8 mouse cellular contexts compared by ENCODE assay signal in genomic region chr16:13216116-13216952, GRCm38 (mm10). TPM values are rescaled to one million over a fixed set of nuclear protein-coding genes. Genes with fewer than 3 reads are reported as not detected.
DNase-seq lines count a peak whose midpoint lies in the region; ATAC-seq and TF ChIP-seq lines count a peak whose summit lies in the region.
"Had no signal": no experiment of that assay in that cellular context is flagged by ENCODE, and none has a peak within 500 bp of the region (broad histone marks: within the 10 kb centered on the region; RNA-seq: fewer than 3 reads in every experiment).

No protein-coding gene starts in this region.

- H3K9ac ChIP-seq in lung, embryonic 15.5 days = no peak overlapping the region
- H3K9ac ChIP-seq in intestine, postnatal 0 days (ENCODE audit: low read depth, low read length) = no peak overlapping the region
- no peak overlapping the region for H3K9ac ChIP-seq in stomach, embryonic 16.5 days (ENCODE audit: low read length)
- H3K9ac ChIP-seq in forebrain, embryonic 13.5 days = no peak overlapping the region
- H3K9ac ChIP-seq: embryonic facial prominence, embryonic 12.5 days had no signal

- H3K4me3 ChIP-seq in lung, embryonic 15.5 days = no peak overlapping the region
- no peak overlapping the region for H3K4me3 ChIP-seq in lung, adult 2 months (replicated peaks; ENCODE audit: extremely low read depth, low read depth, low read length)
- H3K4me3 ChIP-seq in intestine, postnatal 0 days (ENCODE audit: low read depth, low read length) = no peak overlapping the region
- H3K4me3 ChIP-seq in stomach, embryonic 16.5 days (replicated peaks; ENCODE audit: low read length) = no peak overlapping the region
- no peak overlapping the region for H3K4me3 ChIP-seq in forebrain, embryonic 13.5 days
- H3K4me3 ChIP-seq: embryonic facial prominence, embryonic 12.5 days had no signal

- H3K27me3 ChIP-seq in lung, embryonic 15.5 days = no peaks in the 10 kb centered on the region
- no peaks in the 10 kb centered on the region for H3K27me3 ChIP-seq in intestine, postnatal 0 days (replicated peaks; ENCODE audit: control insufficient read depth, insufficient read depth, low read length)
- no peaks in the 10 kb centered on the region for H3K27me3 ChIP-seq in stomach, embryonic 16.5 days (ENCODE audit: control insufficient read depth, insufficient read depth, low read length)
- H3K27me3 ChIP-seq in forebrain, embryonic 13.5 days = no peaks in the 10 kb centered on the region
- H3K27me3 ChIP-seq: embryonic facial prominence, embryonic 12.5 days had no signal

- no peaks in the 10 kb centered on the region for H3K9me3 ChIP-seq in lung, embryonic 15.5 days
- no peaks in the 10 kb centered on the region for H3K9me3 ChIP-seq in intestine, postnatal 0 days (ENCODE audit: control insufficient read depth)
- no peaks in the 10 kb centered on the region for H3K9me3 ChIP-seq in stomach, embryonic 16.5 days (replicated peaks; ENCODE audit: control insufficient read depth, low read length)
- H3K9me3 ChIP-seq in forebrain, embryonic 13.5 days (replicated peaks) = no peaks in the 10 kb centered on the region
- H3K9me3 ChIP-seq: embryonic facial prominence, embryonic 12.5 days had no signal

- H3K4me2 ChIP-seq in lung, embryonic 15.5 days = no peak overlapping the region
- no peak overlapping the region for H3K4me2 ChIP-seq in intestine, postnatal 0 days (replicated peaks; ENCODE audit: low read depth)
- H3K4me2 ChIP-seq in stomach, embryonic 16.5 days (ENCODE audit: low read depth, low read length) = no peak overlapping the region
- no peak overlapping the region for H3K4me2 ChIP-seq in forebrain, embryonic 13.5 days
- H3K4me2 ChIP-seq: embryonic facial prominence, embryonic 12.5 days had no signal

- H3K36me3 ChIP-seq in lung, embryonic 15.5 days = no peaks in the 10 kb centered on the region
- no peaks in the 10 kb centered on the region for H3K36me3 ChIP-seq in intestine, postnatal 0 days (ENCODE audit: control insufficient read depth, insufficient read depth)
- H3K36me3 ChIP-seq in stomach, embryonic 16.5 days (ENCODE audit: control insufficient read depth, insufficient read depth, low read length) = no peaks in the 10 kb centered on the region
- no peaks in the 10 kb centered on the region for H3K36me3 ChIP-seq in forebrain, embryonic 13.5 days (ENCODE audit: poor library complexity, severe bottlenecking)
- H3K36me3 ChIP-seq: embryonic facial prominence, embryonic 12.5 days had no signal

- no peak overlapping the region for H3K27ac ChIP-seq in lung, embryonic 15.5 days
- H3K27ac ChIP-seq in intestine, postnatal 0 days (ENCODE audit: low read depth, low read length) = no peak overlapping the region
- H3K27ac ChIP-seq in stomach, embryonic 16.5 days (ENCODE audit: low read length) = no peak overlapping the region
- no peak overlapping the region for H3K27ac ChIP-seq in forebrain, embryonic 13.5 days
- H3K27ac ChIP-seq: embryonic facial prominence, embryonic 12.5 days had no signal

- WGBS in lung, embryonic 15.5 days = 57% methylated on average over 5 of the region's 5 CpGs
- WGBS in lung, adult 2 months = 60% methylated on average over 5 of the region's 5 CpGs
- WGBS in intestine, postnatal 0 days = 66% methylated on average over 5 of the region's 5 CpGs
- WGBS in stomach, embryonic 16.5 days = 62% methylated on average over 5 of the region's 5 CpGs
- 89% methylated on average over 5 of the region's 5 CpGs for WGBS in forebrain, embryonic 13.5 days

- ATAC-seq in lung, embryonic 15.5 days (ENCODE audit: borderline replicate concordance, extremely low read depth, low FRiP score, low TSS enrichment) = peak; percentile 31; the same call in 1 of the 2 replicates
- no peak for ATAC-seq in intestine, postnatal 0 days
- peak; percentile 56 for ATAC-seq in stomach, embryonic 16.5 days (ENCODE audit: insufficient read depth, low FRiP score)
- ATAC-seq in forebrain, embryonic 13.5 days = no peak
- no peak for ATAC-seq in erythroid progenitor cell, adult 5-6 weeks (replicated peaks; ENCODE audit: low FRiP score, poor library complexity, severe bottlenecking)

- TF ChIP-seq CTCF in lung, adult 2 months (IDR thresholded peaks at IDR 0.05; ENCODE audit: insufficient read depth, low read length) = no peak
- TF ChIP-seq CTCF in intestine, postnatal 0 days (IDR thresholded peaks at IDR 0.05; ENCODE audit: low read depth) = peak; percentile 59

- DNase-seq in lung, adult 2 months = no peak
- peak; percentile 67 for DNase-seq in gastrocnemius, postnatal 25 days

- peaks cover 13% of the 10 kb centered on the region for H3K4me1 ChIP-seq in lung, embryonic 15.5 days
- peaks cover 7% of the 10 kb centered on the region for H3K4me1 ChIP-seq in lung, adult 2 months (ENCODE audit: control insufficient read depth, insufficient read depth, low read length)
- 0 out of 2 replicates have a peak, but pooled peaks cover 5% of the 10 kb centered on the region for H3K4me1 ChIP-seq in intestine, postnatal 0 days (replicated peaks; ENCODE audit: control insufficient read depth, insufficient read depth, low read length)
- H3K4me1 ChIP-seq in stomach, embryonic 16.5 days (ENCODE audit: control insufficient read depth, insufficient read depth, low read length) = peaks cover 8% of the 10 kb centered on the region
- no peaks in the 10 kb centered on the region for H3K4me1 ChIP-seq in forebrain, embryonic 13.5 days
- H3K4me1 ChIP-seq: embryonic facial prominence, embryonic 12.5 days had no signal

- no peak for TF ChIP-seq POLR2A in lung, adult 2 months (IDR thresholded peaks at IDR 0.05; ENCODE audit: borderline replicate concordance, extremely low read depth, low read depth, low read length)

RNA-seq across cellular contexts. Expression of gene Mrtfb, which starts 39.9 kb away (rescaled TPM):
- 23.7 and 24.7 TPM in 2 replicates for polyA plus RNA-seq in lung, embryonic 15.5 days (2015; fragmentation: Nextera tagmentation; extraction: Ambion mirVana)
- 13.2 and 15.8 TPM in 2 replicates for polyA plus RNA-seq in lung, adult 2 months (2012; rRNA removed)
- 10 to 100 TPM; 18.8 to 20.7 TPM for total RNA-seq in gastrocnemius, postnatal 25 days (2021)
- 14.2 and 14.6 TPM in 2 replicates for polyA plus RNA-seq in intestine, postnatal 0 days (2015; fragmentation: Nextera tagmentation; extraction: Ambion mirVana)
- 17.1 and 19.3 TPM in 2 replicates for polyA plus RNA-seq in stomach, embryonic 16.5 days (2015; fragmentation: Nextera tagmentation; extraction: Ambion mirVana)
- polyA plus RNA-seq in forebrain, embryonic 13.5 days (2015; fragmentation: Nextera tagmentation; extraction: Ambion mirVana) = 11.6 and 13.7 TPM in 2 replicates
- 2.5 and 4.6 TPM in 2 replicates for total RNA-seq in erythroid progenitor cell, adult 5-6 weeks (2015; ENCODE audit: low replicate concordance)
- 1.1 and 1.2 TPM in 2 replicates for total RNA-seq in erythroid progenitor cell, adult 5-6 weeks (2017; ENCODE audit: low replicate concordance)

Comparison
In these comparisons a context has a peak if more than half of its experiments do, and no peak if none do; other contexts are left out.
1. ATAC-seq: peak in lung, embryonic 15.5 days (single experiment) and stomach, embryonic 16.5 days (single experiment); none in intestine, postnatal 0 days (single experiment), forebrain, embryonic 13.5 days (single experiment) and erythroid progenitor cell, adult 5-6 weeks (single experiment).